Mouse (Mus musculus): ENCODE data around the gene Zfp536.

- TF ChIP-seq POLR2A (IDR thresholded peaks at IDR 0.05; ENCODE audit: low read depth, low read length) (no peak), MAZ (IDR thresholded peaks at IDR 0.05; ENCODE audit: low read depth, low read length) (no peak), EP300 (IDR thresholded peaks at IDR 0.05; ENCODE audit: low read length) (no peak), BHLHE40 (IDR thresholded peaks at IDR 0.05; ENCODE audit: low read depth, low read length) (no peak)
Observed at GRCm38 (mm10) chr7:37716626-37717025, 56.8 kb downstream of the Zfp536 start.

All from CH12.LX (cell line).